Mouse (Mus musculus): ENCODE measurements around the gene Abhd11. TPM values are rescaled to one million over a fixed set of nuclear protein-coding genes. Genes with fewer than 3 reads are reported as not detected.
"Not testable (repeated sequence)": the region's sequence is repeated elsewhere in the genome, so short reads cannot be mapped to it uniquely, and the experiment has no call there.

The Abhd11 gene
- total RNA-seq, 2 experiments from 2014 or later: 30.0 to 32.7 TPM

DNA sequence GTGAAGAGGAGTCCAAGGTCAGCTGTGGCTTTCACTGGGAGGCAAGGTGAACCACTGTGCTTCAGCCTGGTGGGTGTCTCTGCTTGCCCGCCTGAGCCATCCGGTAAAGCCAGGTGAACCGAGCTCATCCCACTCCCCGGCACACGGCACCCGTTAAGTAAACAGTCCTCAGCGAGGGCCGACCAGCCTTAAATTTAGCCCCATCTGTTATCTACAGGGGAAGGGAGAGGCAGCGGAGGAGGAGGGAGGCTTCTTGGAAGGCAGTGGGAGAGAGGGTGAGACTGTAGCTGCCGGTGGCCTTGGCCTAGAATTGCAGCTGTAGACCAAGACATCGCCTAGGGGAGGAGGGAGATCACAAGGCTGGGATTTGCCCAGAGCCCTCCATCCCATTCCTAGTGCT is 31.8 kb downstream of the Abhd11 start:
- DNase-seq (ENCODE audit: low spot score in 2 of 2): no peak
- H3K27ac ChIP-seq: peak overlapping the region; percentile 67; the same call in 1 of the 2 replicates
- H3K4me3 ChIP-seq: no peak overlapping the region
- TF ChIP-seq CTCF (conservative IDR thresholded peaks at IDR 0.05): no peak

DNA sequence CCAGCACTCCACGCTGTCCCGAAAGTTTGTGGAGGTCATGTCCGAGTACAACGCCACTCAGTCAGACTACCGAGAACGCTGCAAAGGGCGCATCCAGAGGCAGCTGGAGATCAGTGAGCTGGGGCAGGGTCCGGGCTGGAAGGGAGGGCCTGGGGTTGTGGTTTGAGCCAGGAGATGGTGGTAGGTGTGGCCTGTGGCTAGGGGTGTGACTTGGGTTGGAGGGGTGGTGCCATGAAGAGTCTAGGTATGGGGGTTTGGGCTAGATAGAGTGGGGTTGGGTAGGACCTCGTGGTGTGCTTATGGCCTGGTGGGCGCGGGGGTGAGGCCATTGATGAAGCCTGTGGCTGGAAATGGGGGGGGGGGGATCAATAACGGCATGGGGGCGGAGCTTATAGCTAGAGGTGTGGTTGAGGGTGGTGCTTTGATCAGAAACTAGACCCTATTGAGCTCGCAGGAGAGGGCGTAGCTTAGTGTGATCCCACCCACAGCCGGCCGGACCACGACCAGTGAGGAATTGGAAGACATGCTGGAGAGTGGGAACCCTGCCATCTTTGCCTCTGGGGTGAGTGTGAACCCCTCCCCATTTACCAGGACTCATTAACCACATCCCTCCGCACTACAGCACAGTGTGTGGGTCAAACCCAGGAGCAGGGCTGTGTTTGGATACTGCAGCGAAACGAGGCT is 33.3 kb downstream of the Abhd11 start:
- no peak for TF ChIP-seq CTCF (conservative IDR thresholded peaks at IDR 0.05)
- Histone ChIP-seq H3K27ac (no peak overlapping the region), H3K4me3 (no peak overlapping the region)
- DNase-seq (ENCODE audit: low spot score in 2 of 2): no peak

DNA sequence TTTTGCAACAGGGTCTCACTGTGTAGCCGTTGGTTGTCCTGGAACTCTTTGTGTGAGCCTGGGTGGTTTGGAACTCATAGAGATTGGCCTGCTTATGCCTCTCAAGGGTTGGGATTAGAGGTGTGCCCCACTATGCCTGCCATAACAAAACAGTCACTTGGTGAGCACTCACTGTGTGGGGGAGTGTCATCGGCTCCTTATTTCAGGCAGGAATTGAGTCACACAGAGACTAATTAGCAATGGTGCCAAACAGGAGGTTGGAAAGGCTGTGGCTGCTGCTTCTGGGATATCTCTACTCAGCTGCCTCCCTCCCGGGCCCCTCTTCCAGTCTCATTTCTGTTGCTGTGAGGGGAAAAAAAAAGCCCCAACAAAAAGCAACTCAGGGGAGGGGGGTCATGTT is 35.6 kb downstream of the Abhd11 start:
- TF ChIP-seq CTCF (conservative IDR thresholded peaks at IDR 0.05): no peak
- no peak for DNase-seq (ENCODE audit: low spot score in 2 of 2)
- Histone ChIP-seq H3K4me3 (no peak overlapping the region), H3K27ac (no peak overlapping the region)

DNA sequence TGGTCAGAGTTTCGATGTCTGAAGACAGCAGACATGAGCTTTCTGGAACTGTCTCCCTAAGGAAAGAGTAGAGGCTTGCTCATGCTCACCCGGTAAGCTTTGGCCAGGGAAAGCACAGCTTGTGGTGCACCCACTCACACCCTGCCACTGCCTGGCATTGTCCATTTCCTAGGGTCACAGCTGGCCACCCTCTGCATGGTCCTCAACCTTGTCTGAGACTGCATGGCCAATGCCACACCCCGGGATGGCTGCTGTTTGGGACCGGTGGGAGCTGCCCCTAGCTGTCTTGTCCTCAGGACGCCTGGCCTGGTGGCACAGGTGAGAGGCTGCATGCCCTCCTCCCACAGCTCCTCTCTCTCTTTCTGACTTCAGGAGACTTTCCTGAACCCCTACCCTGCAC is 39.6 kb downstream of the Abhd11 start:
- no peak for DNase-seq (ENCODE audit: low spot score in 2 of 2)
- Histone ChIP-seq H3K4me3 (no peak overlapping the region), H3K27ac (no peak overlapping the region)
- no peak for TF ChIP-seq CTCF (conservative IDR thresholded peaks at IDR 0.05)

DNA sequence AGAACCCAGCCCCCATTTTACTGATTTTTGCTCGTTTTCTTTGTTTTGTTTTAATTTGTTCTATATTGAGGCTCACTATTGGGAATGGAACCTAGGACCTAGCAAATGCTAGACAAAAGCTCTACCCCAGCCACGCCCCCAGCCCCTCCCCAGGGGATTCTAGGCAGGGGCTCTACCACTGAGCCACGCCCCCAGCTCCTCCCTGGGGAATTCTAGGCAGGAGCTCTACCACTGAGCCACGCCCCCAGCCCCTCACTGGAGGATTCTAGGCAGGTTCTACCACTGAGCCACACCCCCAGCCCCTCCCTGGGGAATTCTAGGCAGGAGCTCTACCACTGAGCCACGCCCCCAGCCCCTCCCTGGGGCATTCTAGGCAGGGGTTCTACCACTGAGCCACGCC is 40.3 kb downstream of the Abhd11 start:
- DNase-seq (ENCODE audit: low spot score in 2 of 2); H3K4me3 ChIP-seq; H3K27ac ChIP-seq: not testable (repeated sequence)

DNA sequence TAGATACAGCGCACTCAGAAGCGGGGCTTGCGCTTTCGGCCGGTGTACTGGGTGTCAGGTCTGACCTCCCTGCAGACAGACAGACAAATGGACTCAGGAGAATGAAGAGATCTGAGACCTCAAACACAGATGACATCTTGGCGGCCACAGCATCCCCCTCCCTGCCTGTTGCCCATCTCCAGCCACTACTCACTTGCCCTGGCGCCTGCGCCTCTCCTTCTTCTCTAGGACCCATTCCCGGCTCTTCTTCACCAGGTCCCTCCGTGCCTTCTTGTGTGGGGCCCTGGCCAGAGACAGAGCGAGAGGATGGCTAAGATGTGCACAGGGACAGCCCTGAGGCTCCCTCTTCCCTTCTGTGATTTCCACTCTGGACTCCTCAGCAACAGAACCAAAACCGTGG is 44.4 kb downstream of the Abhd11 start:
- H3K4me3 ChIP-seq: no peak overlapping the region
- no peak for DNase-seq (ENCODE audit: low spot score in 2 of 2)
- TF ChIP-seq CTCF (conservative IDR thresholded peaks at IDR 0.05): no peak
- H3K27ac ChIP-seq: no peak overlapping the region

Other genes starting within 250 kb of the Abhd11 start
- gene Tmem270, start 102.4 kb upstream of the Abhd11 start, total RNA-seq (2021): not detected
- not detected for gene Cldn13, start 93.6 kb upstream of the Abhd11 start, total RNA-seq (2021)
- gene Mettl27, start 76.8 kb upstream of the Abhd11 start, total RNA-seq (2021): 10 to 100 TPM in 1 of 2 experiments, 1 to 10 TPM in 1; 8.2 to 10.8 TPM
- gene Cldn4, start 62.2 kb upstream of the Abhd11 start, total RNA-seq (2021): not detected
- gene Cldn3, start 22.9 kb upstream of the Abhd11 start, total RNA-seq (2021): under 1 TPM in 1 of 2 experiments, not detected in 1; 0.37 TPM
- 10 to 100 TPM; 92.3 to 97.6 TPM for gene Stx1a, start 14.3 kb downstream of the Abhd11 start, total RNA-seq (2021)
- gene Dnajc30, start 55.0 kb downstream of the Abhd11 start, total RNA-seq (2021): 10 to 100 TPM; 39.1 to 43.1 TPM
- gene Bud23, start 55.8 kb downstream of the Abhd11 start, total RNA-seq (2021): 10 to 100 TPM; 49.9 to 53.4 TPM
- gene Vps37d, start 69.1 kb downstream of the Abhd11 start, total RNA-seq (2021): 10 to 100 TPM; 29.4 to 30.3 TPM
- 1 to 10 TPM; 6.2 to 6.7 TPM for gene Mlxipl, start 80.7 kb downstream of the Abhd11 start, total RNA-seq (2021)
- 10 to 100 TPM; 29.8 to 32.0 TPM for gene Tbl2, start 140.5 kb downstream of the Abhd11 start, total RNA-seq (2021)
- 10 to 100 TPM; 55.1 to 62.6 TPM for gene Bcl7b, start 159.1 kb downstream of the Abhd11 start, total RNA-seq (2021)
- 10 to 100 TPM; 79.9 to 87.5 TPM for gene Baz1b, start 178.1 kb downstream of the Abhd11 start, total RNA-seq (2021)
- 1 to 10 TPM; 4.5 to 5.0 TPM for gene Fzd9, start 242.1 kb downstream of the Abhd11 start, total RNA-seq (2021)